Mouse (Mus musculus) testis, adult 2 months (tissue): Measurements from ENCODE around the gene Lmntd1. TPM values are rescaled to one million over a fixed set of nuclear protein-coding genes. Genes with fewer than 3 reads are reported as not detected.

Experiments used
- H3K27ac ChIP-seq: fragments of 200-500 bp; 2 replicates; pipeline ENCODE4 v1.5.1; 2012; ENCODE audit warnings: low read depth, low read length; ENCODE audit not compliant: control insufficient read depth, insufficient read depth
- H3K27me3 ChIP-seq: fragments of 200-500 bp; 2 replicates; pipeline ENCODE4 v1.6.1; 2012; ENCODE audit warnings: mild to moderate bottlenecking, low read length, moderate library complexity; ENCODE audit not compliant: control insufficient read depth, insufficient read depth
- H3K36me3 ChIP-seq: fragments of 200-500 bp; 2 replicates; pipeline ENCODE4 v1.6.1; 2012; ENCODE audit warnings: mild to moderate bottlenecking, low read length; ENCODE audit not compliant: control insufficient read depth, insufficient read depth
- H3K4me1 ChIP-seq: fragments of 200-500 bp; 2 replicates; pipeline ENCODE4 v1.6.1; 2012; ENCODE audit warnings: low read length; ENCODE audit not compliant: control insufficient read depth, insufficient read depth
- H3K4me3 ChIP-seq: fragments of 200-500 bp; 2 replicates; pipeline ENCODE4 v1.5.1; 2012; ENCODE audit warnings: low read depth, mild to moderate bottlenecking, low read length, moderate library complexity, mixed read lengths; ENCODE audit not compliant: control insufficient read depth
- CTCF ChIP-seq: fragments of 200-500 bp; IDR thresholded peaks from 2 replicates; pipeline ENCODE4 v1.5.1; 2012; ENCODE audit warnings: low read depth, mild to moderate bottlenecking, inconsistent platforms, low read length, moderate library complexity; ENCODE audit not compliant: control insufficient read depth, insufficient read depth, insufficient replicate concordance
- POLR2A ChIP-seq: fragments of 200-500 bp; IDR thresholded peaks from 2 replicates; pipeline ENCODE4 v1.6.1; 2012; ENCODE audit warnings: low read depth, mild to moderate bottlenecking, inconsistent platforms, low read length, moderate library complexity; ENCODE audit not compliant: control insufficient read depth
- polyA plus RNA-seq: library from polyadenylated mRNA; depleted of rRNA; stranded (reverse); fragments of >200 nt; gene quantifications from 2 replicates; pipeline ENCODE4 v1.2.3, GENCODE M21; 2012

Gene Lmntd1
- polyA plus RNA-seq, 1 experiment = 37.9 TPM

- no peaks in the 10 kb centered on the region for H3K36me3 ChIP-seq
- H3K27me3 ChIP-seq = no peaks in the 10 kb centered on the region
- no peak for TF ChIP-seq CTCF
- TF ChIP-seq POLR2A = no peak
- H3K4me1 ChIP-seq = no peaks in the 10 kb centered on the region; the same call in 1 of the 2 replicates
- no peak overlapping the region for H3K4me3 ChIP-seq
- H3K27ac ChIP-seq = no peak overlapping the region
Observed at GRCm38 (mm10) chr6:145652986-145653385, 38.9 kb upstream of the Lmntd1 start.

DNA sequence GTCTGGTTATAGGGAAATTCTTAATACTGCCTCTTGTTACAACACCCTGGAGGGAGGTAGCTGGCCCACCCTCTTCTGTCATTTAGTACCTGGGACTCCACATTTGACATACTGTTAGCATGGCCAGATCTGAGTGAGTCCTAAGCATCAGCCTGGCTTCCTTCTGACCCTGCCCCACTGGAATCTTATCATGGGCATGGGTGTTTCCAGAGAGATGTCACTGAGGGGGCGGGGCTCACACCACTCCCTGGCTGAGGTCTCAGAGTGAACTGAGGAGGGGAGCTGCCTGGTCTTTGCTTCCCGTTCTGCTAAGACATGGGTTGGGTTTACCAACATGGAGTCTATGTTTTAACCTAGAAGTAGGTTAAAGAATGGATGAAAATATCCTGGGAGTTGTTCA, 37.9 kb upstream of the Lmntd1 start:
- H3K27ac ChIP-seq = no peak overlapping the region
- H3K27me3 ChIP-seq = no peaks in the 10 kb centered on the region
- no peaks in the 10 kb centered on the region for H3K36me3 ChIP-seq
- H3K4me3 ChIP-seq = no peak overlapping the region
- H3K4me1 ChIP-seq = no peaks in the 10 kb centered on the region; the same call in 1 of the 2 replicates
- no peak for TF ChIP-seq POLR2A
- TF ChIP-seq CTCF = no peak

GRCm38 (mm10) chr6:145640971-145641506, 26.9 kb upstream of the Lmntd1 start:
- Histone ChIP-seq H3K27ac (no peak overlapping the region), H3K4me3 (no peak overlapping the region), H3K4me1 (peaks cover 4% of the 10 kb centered on the region; the same call in 1 of the 2 replicates), H3K36me3 (no peaks in the 10 kb centered on the region), H3K27me3 (no peaks in the 10 kb centered on the region)
- TF ChIP-seq CTCF (no peak), POLR2A (no peak)

DNA sequence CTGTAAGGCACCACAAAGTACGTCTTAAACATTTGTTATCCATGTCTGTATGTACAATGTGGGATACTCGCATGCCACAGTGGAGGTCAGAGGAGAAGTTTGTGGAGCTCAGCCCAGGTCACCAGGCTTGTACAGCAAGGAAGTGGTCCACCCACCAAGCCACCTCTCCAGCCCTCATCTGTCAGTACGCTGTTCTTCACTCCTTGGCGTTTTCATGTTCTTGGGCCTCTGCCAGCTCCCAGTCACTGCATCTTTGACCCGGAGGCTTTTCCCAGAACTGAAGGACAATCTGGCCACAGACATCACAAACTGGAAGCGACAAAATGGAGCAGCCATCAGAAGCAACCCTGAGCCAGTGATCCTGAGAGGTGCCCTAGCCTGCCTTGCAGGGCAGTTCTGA, 24.1 kb upstream of the Lmntd1 start:
- TF ChIP-seq POLR2A = no peak
- no peak for TF ChIP-seq CTCF
- no peak overlapping the region for H3K4me3 ChIP-seq
- H3K27me3 ChIP-seq = no peaks in the 10 kb centered on the region
- H3K36me3 ChIP-seq = no peaks in the 10 kb centered on the region
- no peak overlapping the region for H3K27ac ChIP-seq
- H3K4me1 ChIP-seq = peaks cover 4% of the 10 kb centered on the region; the same call in 1 of the 2 replicates

DNA sequence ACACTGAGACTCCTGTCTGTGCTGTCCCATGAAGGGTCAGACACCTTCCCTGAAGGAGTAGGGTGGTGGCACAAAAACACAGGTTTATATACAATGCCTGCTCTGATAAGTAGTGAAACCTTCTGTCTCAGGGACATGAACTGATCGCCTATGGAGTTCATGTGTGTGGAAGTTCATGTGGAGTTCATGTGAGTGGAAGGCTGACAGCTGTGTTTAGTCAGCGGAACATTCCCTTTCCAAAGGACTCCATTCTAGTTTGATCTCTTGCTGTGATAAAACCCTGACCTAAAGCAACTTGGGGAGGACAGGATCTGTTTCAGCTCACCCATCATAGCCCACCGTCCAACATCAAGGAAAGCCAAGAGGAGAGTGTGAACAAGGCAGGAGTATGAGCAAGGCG, 22.6 kb upstream of the Lmntd1 start:
- peaks cover 2% of the 10 kb centered on the region; the same call in 1 of the 2 replicates for H3K4me1 ChIP-seq
- no peak for TF ChIP-seq CTCF
- no peak for TF ChIP-seq POLR2A
- H3K27ac ChIP-seq = no peak overlapping the region

GRCm38 (mm10) chr6:145634454-145634853, 20.3 kb upstream of the Lmntd1 start:
- TF ChIP-seq POLR2A = no peak
- TF ChIP-seq CTCF = no peak

More for the DNA sequence above, 22.6 kb upstream of the Lmntd1 start:
- Histone ChIP-seq H3K27me3 (no peaks in the 10 kb centered on the region), H3K36me3 (no peaks in the 10 kb centered on the region), H3K4me3 (no peak overlapping the region)

GRCm38 (mm10) chr6:145630269-145630668, 16.1 kb upstream of the Lmntd1 start:
- TF ChIP-seq CTCF (no peak), POLR2A (no peak)
- Histone ChIP-seq H3K4me3 (no peak overlapping the region), H3K27me3 (no peaks in the 10 kb centered on the region), H3K36me3 (no peaks in the 10 kb centered on the region), H3K27ac (no peak overlapping the region), H3K4me1 (no peaks in the 10 kb centered on the region)

More at GRCm38 (mm10) chr6:145634454-145634853, 20.3 kb upstream of the Lmntd1 start:
- Histone ChIP-seq H3K36me3 (no peaks in the 10 kb centered on the region), H3K27ac (no peak overlapping the region), H3K4me3 (no peak overlapping the region), H3K4me1 (no peaks in the 10 kb centered on the region), H3K27me3 (no peaks in the 10 kb centered on the region)
